Mouse (Mus musculus) hindbrain, embryonic 11.5 days (tissue): ENCODE data around the gene Pcare. TPM values are rescaled to one million over a fixed set of nuclear protein-coding genes. Genes with fewer than 3 reads are reported as not detected.

Experiments
- ATAC-seq: fragments of 200-750 bp; cut with Nextera tagmentation; 2 replicates; pipeline ENCODE4 v1.8.0; 2017; ENCODE audit warnings: mild to moderate bottlenecking, moderate TSS enrichment, moderate library complexity; ENCODE audit not compliant: low FRiP score
- DNase-seq: peaks from one replicate; pipeline ENCODE4 v3.0.0-alpha.2; 2015; ENCODE audit warnings: low spot score
- H3K27ac ChIP-seq: fragments of 300-500 bp; sonication (generic); 2 replicates; pipeline ENCODE4 v1.5.1; 2014; ENCODE audit warnings: mild to moderate bottlenecking, low read depth, low read length
- H3K27me3 ChIP-seq: fragments of 300-500 bp; sonication (generic); 2 replicates; pipeline ENCODE4 v1.6.1; 2014; ENCODE audit warnings: mild to moderate bottlenecking, low read length, moderate library complexity, mixed read lengths; ENCODE audit not compliant: control insufficient read depth, insufficient read depth
- H3K36me3 ChIP-seq: fragments of 300-500 bp; sonication (generic); 2 replicates; pipeline ENCODE4 v1.6.1; 2014; ENCODE audit warnings: mild to moderate bottlenecking, low read length, moderate library complexity, mixed read lengths; ENCODE audit not compliant: control insufficient read depth, insufficient read depth
- H3K4me1 ChIP-seq: fragments of 300-500 bp; sonication (generic); replicated peaks from 2 replicates; pipeline ENCODE4 v1.6.1; 2014; ENCODE audit warnings: low read length, mixed read lengths; ENCODE audit not compliant: control insufficient read depth, insufficient read depth
- H3K4me2 ChIP-seq: fragments of 300-500 bp; sonication (generic); replicated peaks from 2 replicates; pipeline ENCODE4 v1.6.1; 2014; ENCODE audit warnings: mild to moderate bottlenecking, low read depth, low read length
- H3K4me3 ChIP-seq: fragments of 300-500 bp; sonication (generic); 2 replicates; pipeline ENCODE4 v1.5.1; 2014; ENCODE audit warnings: low read depth, low read length
- H3K9ac ChIP-seq: fragments of 300-500 bp; sonication (generic); 2 replicates; pipeline ENCODE4 v1.6.1; 2014; ENCODE audit warnings: low read depth, low read length
- H3K9me3 ChIP-seq: fragments of 300-500 bp; sonication (generic); 2 replicates; pipeline ENCODE4 v1.6.1; 2016; ENCODE audit warnings: low read length; ENCODE audit not compliant: control insufficient read depth
- WGBS: fragments of 180-500 bp; shearing (Covaris S2); extraction: QIAGEN DNeasy Blood & Tissue Kit; methylation state at CpG from one replicate; pipeline ENCODE4 v1.1.7; 2014; 5-methylcytosine and 5-hydroxymethylcytosine counted together
- polyA plus RNA-seq: library from polyadenylated mRNA; unstranded; fragments of >200 nt; fragmentation: Nextera tagmentation; extraction: Ambion mirVana; gene quantifications from 2 replicates; pipeline ENCODE4 v1.2.1, GENCODE M21; 2014

The Pcare gene
- polyA plus RNA-seq, result not detected in 2 replicates

GRCm38 (mm10) chr17:71752831-71753230 lies at the start of gene Pcare:
Gene Pcare, minus strand, starts transcription at chr17:71752894.
- 79% methylated on average over 10 of the region's 10 CpGs for WGBS
- no peak for ATAC-seq

GRCm38 (mm10) chr17:71795521-71796205 lies 43.0 kb upstream of the Pcare start:
- no peaks in the 10 kb centered on the region for H3K4me1 ChIP-seq
- no peak overlapping the region for H3K4me3 ChIP-seq
- DNase-seq (no peak), ATAC-seq (no peak)
- H3K36me3 ChIP-seq, result no peaks in the 10 kb centered on the region
- 81% methylated on average over 15 of the region's 15 CpGs for WGBS
- no peaks in the 10 kb centered on the region for H3K27me3 ChIP-seq
- no peak overlapping the region for H3K27ac ChIP-seq
- H3K9me3 ChIP-seq, result no peaks in the 10 kb centered on the region
- H3K4me2 ChIP-seq, result no peak overlapping the region
- no peak overlapping the region for H3K9ac ChIP-seq

More at GRCm38 (mm10) chr17:71752831-71753230, at the start of gene Pcare:
- H3K9me3 ChIP-seq, result no peaks in the 10 kb centered on the region
- H3K27me3 ChIP-seq, result no peaks in the 10 kb centered on the region
- H3K36me3 ChIP-seq, result no peaks in the 10 kb centered on the region
- no peak within 1 kb of the TSS for H3K27ac ChIP-seq
- no peak within 1 kb of the TSS for H3K4me3 ChIP-seq
- no peaks in the 10 kb centered on the region for H3K4me1 ChIP-seq
- DNase-seq, result no peak
- H3K9ac ChIP-seq, result no peak within 1 kb of the TSS
- H3K4me2 ChIP-seq, result no peak within 1 kb of the TSS

GRCm38 (mm10) chr17:71791622-71792021 lies 38.9 kb upstream of the Pcare start:
- no peak for ATAC-seq
- 87% methylated on average over 4 of the region's 4 CpGs for WGBS
- no peaks in the 10 kb centered on the region for H3K36me3 ChIP-seq
- H3K4me3 ChIP-seq, result no peak overlapping the region
- no peak overlapping the region for H3K4me2 ChIP-seq
- no peaks in the 10 kb centered on the region for H3K27me3 ChIP-seq
- no peak overlapping the region for H3K27ac ChIP-seq
- DNase-seq, result no peak
- no peak overlapping the region for H3K9ac ChIP-seq
- H3K9me3 ChIP-seq, result no peaks in the 10 kb centered on the region
- no peaks in the 10 kb centered on the region for H3K4me1 ChIP-seq

- DNase-seq (no peak), ATAC-seq (no peak)
- H3K4me2 ChIP-seq, result no peak overlapping the region
- H3K9me3 ChIP-seq, result no peaks in the 10 kb centered on the region
- no peak overlapping the region for H3K9ac ChIP-seq
- H3K27me3 ChIP-seq, result no peaks in the 10 kb centered on the region
- 88% methylated on average over 4 of the region's 4 CpGs for WGBS
- H3K27ac ChIP-seq, result no peak overlapping the region
- no peaks in the 10 kb centered on the region for H3K36me3 ChIP-seq
- no peaks in the 10 kb centered on the region for H3K4me1 ChIP-seq
- H3K4me3 ChIP-seq, result no peak overlapping the region
These were observed 38.4 kb upstream of the Pcare start for GRCm38 (mm10) chr17:71791109-71791508.

GRCm38 (mm10) chr17:71786456-71786855 lies 33.8 kb upstream of the Pcare start:
- Histone ChIP-seq H3K27ac (no peak overlapping the region), H3K4me2 (no peak overlapping the region), H3K9ac (no peak overlapping the region), H3K4me1 (no peaks in the 10 kb centered on the region; the same call in 1 of the 2 replicates), H3K4me3 (no peak overlapping the region), H3K27me3 (no peaks in the 10 kb centered on the region), H3K9me3 (no peaks in the 10 kb centered on the region), H3K36me3 (no peaks in the 10 kb centered on the region)
- ATAC-seq, result no peak
- DNase-seq, result no peak

GRCm38 (mm10) chr17:71783366-71783735 lies 30.7 kb upstream of the Pcare start:
- WGBS, result 9% methylated on average over 10 of the region's 10 CpGs
- no peaks in the 10 kb centered on the region for H3K27me3 ChIP-seq
- H3K4me3 ChIP-seq, result peak overlapping the region; percentile 74
- no peaks in the 10 kb centered on the region for H3K36me3 ChIP-seq
- H3K4me1 ChIP-seq, result no peaks in the 10 kb centered on the region; the same call in 1 of the 2 replicates
- peak overlapping the region; percentile 81 for H3K9ac ChIP-seq
- no peak for DNase-seq
- H3K4me2 ChIP-seq, result peak overlapping the region; percentile 86
- H3K27ac ChIP-seq, result no peak overlapping the region
- no peaks in the 10 kb centered on the region for H3K9me3 ChIP-seq
- no peak for ATAC-seq

- ATAC-seq (peak; percentile 77), DNase-seq (peak; percentile 65)
- Histone ChIP-seq H3K27ac (peak overlapping the region; percentile 20; the same call in 1 of the 2 replicates), H3K4me2 (peak overlapping the region; percentile 86), H3K4me3 (peak overlapping the region; percentile 74), H3K36me3 (no peaks in the 10 kb centered on the region), H3K9ac (peak overlapping the region; percentile 81), H3K27me3 (no peaks in the 10 kb centered on the region), H3K9me3 (no peaks in the 10 kb centered on the region), H3K4me1 (no peaks in the 10 kb centered on the region; the same call in 1 of the 2 replicates)
- under 1% methylated on average over 41 of the region's 59 CpGs for WGBS
These were observed 30.1 kb upstream of the Pcare start for GRCm38 (mm10) chr17:71782699-71783365.

- ATAC-seq, result peak; percentile 88
- Histone ChIP-seq H3K27me3 (no peaks in the 10 kb centered on the region), H3K4me3 (peak overlapping the region; percentile 74), H3K9ac (peak overlapping the region; percentile 81), H3K36me3 (no peaks in the 10 kb centered on the region), H3K27ac (peak overlapping the region; percentile 20; the same call in 1 of the 2 replicates), H3K9me3 (no peaks in the 10 kb centered on the region), H3K4me2 (peak overlapping the region; percentile 86), H3K4me1 (no peaks in the 10 kb centered on the region; the same call in 1 of the 2 replicates)
- peak; percentile 63 for DNase-seq
- 0% methylated on average over 3 of the region's 29 CpGs for WGBS
These were observed 29.6 kb upstream of the Pcare start for GRCm38 (mm10) chr17:71782242-71782698.
